Mouse (Mus musculus): ENCODE measurements at regions not wholly inside any gene's neighbourhood (a gene's known extent, or its start where the extent isn't known, plus 50 kb on each side); places are given as distances from the start of the nearest gene placed in this dataset.

DNA sequence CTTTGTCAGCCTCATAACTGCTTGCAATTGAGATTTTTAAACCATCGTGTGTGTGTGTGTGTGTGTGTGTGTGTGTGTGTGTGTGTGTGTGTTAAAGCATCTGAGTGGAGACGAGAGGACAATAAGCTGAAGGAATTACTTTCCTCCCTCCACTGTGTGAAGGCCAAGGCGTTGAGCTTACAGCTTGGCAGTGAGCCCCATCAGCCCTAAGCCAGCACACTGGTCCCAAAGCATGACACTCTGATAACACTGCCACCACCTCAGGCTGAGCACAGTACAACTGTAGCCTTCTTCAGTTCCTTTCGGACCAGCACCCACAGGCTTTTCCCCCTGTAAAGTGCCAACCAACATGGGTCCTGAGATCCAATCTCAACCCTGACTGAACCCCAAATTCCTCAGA is 85.1 kb upstream of the Egln3 start:
- TF ChIP-seq CTCF (IDR thresholded peaks at IDR 0.05) (no peak), EP300 (IDR thresholded peaks at IDR 0.05; ENCODE audit: insufficient read depth, low read depth, low read length) (no peak)
